Mouse (Mus musculus) hindbrain, embryonic 13.5 days (tissue): ENCODE results near the gene Tmem132d. TPM values are rescaled to one million over a fixed set of nuclear protein-coding genes. Genes with fewer than 3 reads are reported as not detected.

Source experiments
- ATAC-seq: fragments of 200-750 bp; cut with Nextera tagmentation; 2 replicates; pipeline ENCODE4 v1.8.0; 2017; ENCODE audit warnings: moderate TSS enrichment; ENCODE audit not compliant: low FRiP score
- H3K27ac ChIP-seq: fragments of 300-500 bp; sonication (generic); 2 replicates; pipeline ENCODE4 v1.5.1; 2015; ENCODE audit warnings: inconsistent platforms, mild to moderate bottlenecking, moderate library complexity
- H3K27me3 ChIP-seq: fragments of 300-500 bp; sonication (generic); 2 replicates; pipeline ENCODE4 v1.6.1; 2015; ENCODE audit warnings: mild to moderate bottlenecking, inconsistent platforms
- H3K36me3 ChIP-seq: fragments of 300-500 bp; sonication (generic); 2 replicates; pipeline ENCODE4 v1.6.1; 2015; ENCODE audit warnings: mild to moderate bottlenecking, inconsistent platforms
- H3K4me1 ChIP-seq: fragments of 300-500 bp; sonication (generic); replicated peaks from 2 replicates; pipeline ENCODE4 v1.6.1; 2015; ENCODE audit warnings: inconsistent platforms
- H3K4me2 ChIP-seq: fragments of 300-500 bp; sonication (generic); 2 replicates; pipeline ENCODE4 v1.6.1; 2015; ENCODE audit warnings: inconsistent platforms, mild to moderate bottlenecking, moderate library complexity
- H3K4me3 ChIP-seq: fragments of 300-500 bp; sonication (generic); 2 replicates; pipeline ENCODE4 v1.5.1; 2015; ENCODE audit warnings: mild to moderate bottlenecking, inconsistent platforms
- H3K9ac ChIP-seq: fragments of 300-500 bp; sonication (generic); 2 replicates; pipeline ENCODE4 v1.6.1; 2015; ENCODE audit warnings: mild to moderate bottlenecking, inconsistent platforms
- H3K9me3 ChIP-seq: fragments of 300-500 bp; sonication (generic); 2 replicates; pipeline ENCODE4 v1.6.1; 2016; ENCODE audit warnings: inconsistent platforms
- WGBS: fragments of 180-500 bp; shearing (Covaris S2); methylation state at CpG from one replicate; pipeline ENCODE4 v1.1.7; 2015; 5-methylcytosine and 5-hydroxymethylcytosine counted together
- polyA plus RNA-seq: library from polyadenylated mRNA; unstranded; fragments of >200 nt; fragmentation: Nextera tagmentation; extraction: Ambion mirVana; gene quantifications from 2 replicates; pipeline ENCODE4 v1.2.1, GENCODE M21; 2015

Tmem132d gene
- polyA plus RNA-seq, 1 experiment from 2014 or later = 2.8 TPM

GRCm38 (mm10) chr5:128122656-128123055, 310.2 kb downstream of the Tmem132d start:
- no peaks in the 10 kb centered on the region for H3K9me3 ChIP-seq
- H3K4me1 ChIP-seq = no peaks in the 10 kb centered on the region
- no peak overlapping the region for H3K9ac ChIP-seq
- H3K36me3 ChIP-seq = no peaks in the 10 kb centered on the region
- H3K27me3 ChIP-seq = no peaks in the 10 kb centered on the region
- no peak overlapping the region for H3K4me2 ChIP-seq
- no peak overlapping the region for H3K4me3 ChIP-seq
- no peak for ATAC-seq
- no peak overlapping the region for H3K27ac ChIP-seq
- WGBS = 84% methylated on average over 3 of the region's 3 CpGs

GRCm38 (mm10) chr5:128119171-128119570, 313.7 kb downstream of the Tmem132d start:
- H3K4me2 ChIP-seq = no peak overlapping the region
- no peak for ATAC-seq
- no peak overlapping the region for H3K4me3 ChIP-seq
- no peaks in the 10 kb centered on the region for H3K36me3 ChIP-seq
- H3K9ac ChIP-seq = no peak overlapping the region
- no peaks in the 10 kb centered on the region; the same call in 1 of the 2 replicates for H3K4me1 ChIP-seq
- no peaks in the 10 kb centered on the region for H3K9me3 ChIP-seq
- no peaks in the 10 kb centered on the region for H3K27me3 ChIP-seq
- no peak overlapping the region for H3K27ac ChIP-seq
- 47% methylated on average over 3 of the region's 3 CpGs for WGBS

- no peak overlapping the region for H3K9ac ChIP-seq
- H3K4me1 ChIP-seq = no peaks in the 10 kb centered on the region; the same call in none of the 2 replicates
- ATAC-seq = no peak
- H3K4me3 ChIP-seq = no peak overlapping the region
- H3K27me3 ChIP-seq = no peaks in the 10 kb centered on the region
- H3K36me3 ChIP-seq = no peaks in the 10 kb centered on the region
- 78% methylated on average over 8 of the region's 8 CpGs for WGBS
- H3K27ac ChIP-seq = no peak overlapping the region
- no peak overlapping the region for H3K4me2 ChIP-seq
- H3K9me3 ChIP-seq = peaks cover 6% of the 10 kb centered on the region; the same call in 1 of the 2 replicates
Observed at GRCm38 (mm10) chr5:128113107-128113506, 319.8 kb downstream of the Tmem132d start.

- Histone ChIP-seq H3K27me3 (no peaks in the 10 kb centered on the region), H3K4me2 (no peak overlapping the region), H3K36me3 (no peaks in the 10 kb centered on the region), H3K4me3 (no peak overlapping the region), H3K27ac (no peak overlapping the region), H3K4me1 (no peaks in the 10 kb centered on the region; the same call in none of the 2 replicates), H3K9ac (no peak overlapping the region), H3K9me3 (peaks cover 6% of the 10 kb centered on the region; the same call in 1 of the 2 replicates)
- WGBS = 98% methylated on average over 3 of the region's 3 CpGs
- ATAC-seq = no peak
Observed at GRCm38 (mm10) chr5:128112518-128112917, 320.4 kb downstream of the Tmem132d start.

- no peaks in the 10 kb centered on the region; the same call in none of the 2 replicates for H3K4me1 ChIP-seq
- peaks cover 6% of the 10 kb centered on the region; the same call in 1 of the 2 replicates for H3K9me3 ChIP-seq
- no peaks in the 10 kb centered on the region for H3K36me3 ChIP-seq
- H3K27ac ChIP-seq = no peak overlapping the region
- H3K4me3 ChIP-seq = no peak overlapping the region
- no peak for ATAC-seq
- H3K4me2 ChIP-seq = no peak overlapping the region
- no peak overlapping the region for H3K9ac ChIP-seq
- no peaks in the 10 kb centered on the region for H3K27me3 ChIP-seq
- 82% methylated on average over 5 of the region's 5 CpGs for WGBS
Observed at GRCm38 (mm10) chr5:128111664-128112063, 321.2 kb downstream of the Tmem132d start.

- Histone ChIP-seq H3K27ac (no peak overlapping the region), H3K9ac (no peak overlapping the region)
- 78% methylated on average over 8 of the region's 8 CpGs for WGBS
Observed at GRCm38 (mm10) chr5:128102556-128102955, 330.3 kb downstream of the Tmem132d start.

GRCm38 (mm10) chr5:128100331-128100730, 332.5 kb downstream of the Tmem132d start:
- peaks cover 7% of the 10 kb centered on the region; the same call in 1 of the 2 replicates for H3K9me3 ChIP-seq
- no peak overlapping the region for H3K4me2 ChIP-seq
- no peak overlapping the region for H3K4me3 ChIP-seq
- 77% methylated on average over 5 of the region's 5 CpGs for whole genome bisulfite sequencing
- H3K36me3 ChIP-seq = no peaks in the 10 kb centered on the region
- no peak overlapping the region for H3K27ac ChIP-seq
- H3K27me3 ChIP-seq = no peaks in the 10 kb centered on the region
- no peaks in the 10 kb centered on the region for H3K4me1 ChIP-seq
- ATAC-seq = no peak
- no peak overlapping the region for H3K9ac ChIP-seq

More at GRCm38 (mm10) chr5:128102556-128102955, 330.3 kb downstream of the Tmem132d start:
- H3K4me3 ChIP-seq = no peak overlapping the region
- no peak overlapping the region for H3K4me2 ChIP-seq
- no peaks in the 10 kb centered on the region for H3K4me1 ChIP-seq
- peaks cover 7% of the 10 kb centered on the region; the same call in 1 of the 2 replicates for H3K9me3 ChIP-seq
- no peak for ATAC-seq
- no peaks in the 10 kb centered on the region for H3K27me3 ChIP-seq
- H3K36me3 ChIP-seq = no peaks in the 10 kb centered on the region

GRCm38 (mm10) chr5:128099439-128099838, 333.4 kb downstream of the Tmem132d start:
- H3K36me3 ChIP-seq = no peaks in the 10 kb centered on the region
- ATAC-seq = no peak
- H3K9me3 ChIP-seq = peaks cover 7% of the 10 kb centered on the region; the same call in 1 of the 2 replicates
- H3K4me2 ChIP-seq = no peak overlapping the region
- H3K4me3 ChIP-seq = no peak overlapping the region
- no peaks in the 10 kb centered on the region for H3K4me1 ChIP-seq
- 88% methylated on average over 2 of the region's 2 CpGs for WGBS
- no peaks in the 10 kb centered on the region for H3K27me3 ChIP-seq
- no peak overlapping the region for H3K27ac ChIP-seq
- H3K9ac ChIP-seq = no peak overlapping the region

- H3K36me3 ChIP-seq = no peaks in the 10 kb centered on the region
- ATAC-seq = no peak
- no peaks in the 10 kb centered on the region for H3K27me3 ChIP-seq
- WGBS = 91% methylated on average over 5 of the region's 5 CpGs
- H3K9me3 ChIP-seq = no peaks in the 10 kb centered on the region
- no peak overlapping the region for H3K9ac ChIP-seq
- no peak overlapping the region for H3K4me3 ChIP-seq
- no peaks in the 10 kb centered on the region for H3K4me1 ChIP-seq
- no peak overlapping the region for H3K4me2 ChIP-seq
- no peak overlapping the region for H3K27ac ChIP-seq
Observed at GRCm38 (mm10) chr5:128090578-128090977, 342.3 kb downstream of the Tmem132d start.

GRCm38 (mm10) chr5:128075456-128075855, 357.4 kb downstream of the Tmem132d start:
- ATAC-seq = no peak
- no peaks in the 10 kb centered on the region for H3K27me3 ChIP-seq
- no peaks in the 10 kb centered on the region for H3K4me1 ChIP-seq
- H3K36me3 ChIP-seq = no peaks in the 10 kb centered on the region
- no peak overlapping the region for H3K4me3 ChIP-seq
- 59% methylated on average over 5 of the region's 5 CpGs for WGBS
- no peaks in the 10 kb centered on the region for H3K9me3 ChIP-seq
- no peak overlapping the region for H3K4me2 ChIP-seq
- no peak overlapping the region for H3K9ac ChIP-seq
- no peak overlapping the region for H3K27ac ChIP-seq

GRCm38 (mm10) chr5:128072616-128073015, 360.3 kb downstream of the Tmem132d start:
- no peaks in the 10 kb centered on the region for H3K4me1 ChIP-seq
- no peak overlapping the region for H3K9ac ChIP-seq
- H3K27me3 ChIP-seq = no peaks in the 10 kb centered on the region
- no peak overlapping the region for H3K4me3 ChIP-seq
- H3K4me2 ChIP-seq = no peak overlapping the region
- H3K36me3 ChIP-seq = no peaks in the 10 kb centered on the region
- no peaks in the 10 kb centered on the region for H3K9me3 ChIP-seq
- H3K27ac ChIP-seq = no peak overlapping the region
- ATAC-seq = no peak
- 98% methylated on average over 2 of the region's 2 CpGs for WGBS

GRCm38 (mm10) chr5:128041781-128042180, 391.1 kb downstream of the Tmem132d start:
- Histone ChIP-seq H3K27ac (no peak overlapping the region), H3K27me3 (no peaks in the 10 kb centered on the region), H3K36me3 (no peaks in the 10 kb centered on the region), H3K4me3 (no peak overlapping the region), H3K4me2 (no peak overlapping the region), H3K9ac (no peak overlapping the region), H3K9me3 (no peaks in the 10 kb centered on the region), H3K4me1 (no peaks in the 10 kb centered on the region)
- no peak for ATAC-seq
- WGBS = 75% methylated on average over 9 of the region's 9 CpGs

GRCm38 (mm10) chr5:128040036-128040435, 392.8 kb downstream of the Tmem132d start:
- 88% methylated on average over 6 of the region's 6 CpGs for WGBS
- Histone ChIP-seq H3K4me3 (no peak overlapping the region), H3K9me3 (no peaks in the 10 kb centered on the region), H3K36me3 (no peaks in the 10 kb centered on the region), H3K27me3 (no peaks in the 10 kb centered on the region), H3K4me1 (no peaks in the 10 kb centered on the region), H3K4me2 (no peak overlapping the region), H3K27ac (no peak overlapping the region), H3K9ac (no peak overlapping the region)
- ATAC-seq = no peak
